Comparison of ENCODE assay signal across 7 mouse cellular contexts in the genomic region with DNA sequence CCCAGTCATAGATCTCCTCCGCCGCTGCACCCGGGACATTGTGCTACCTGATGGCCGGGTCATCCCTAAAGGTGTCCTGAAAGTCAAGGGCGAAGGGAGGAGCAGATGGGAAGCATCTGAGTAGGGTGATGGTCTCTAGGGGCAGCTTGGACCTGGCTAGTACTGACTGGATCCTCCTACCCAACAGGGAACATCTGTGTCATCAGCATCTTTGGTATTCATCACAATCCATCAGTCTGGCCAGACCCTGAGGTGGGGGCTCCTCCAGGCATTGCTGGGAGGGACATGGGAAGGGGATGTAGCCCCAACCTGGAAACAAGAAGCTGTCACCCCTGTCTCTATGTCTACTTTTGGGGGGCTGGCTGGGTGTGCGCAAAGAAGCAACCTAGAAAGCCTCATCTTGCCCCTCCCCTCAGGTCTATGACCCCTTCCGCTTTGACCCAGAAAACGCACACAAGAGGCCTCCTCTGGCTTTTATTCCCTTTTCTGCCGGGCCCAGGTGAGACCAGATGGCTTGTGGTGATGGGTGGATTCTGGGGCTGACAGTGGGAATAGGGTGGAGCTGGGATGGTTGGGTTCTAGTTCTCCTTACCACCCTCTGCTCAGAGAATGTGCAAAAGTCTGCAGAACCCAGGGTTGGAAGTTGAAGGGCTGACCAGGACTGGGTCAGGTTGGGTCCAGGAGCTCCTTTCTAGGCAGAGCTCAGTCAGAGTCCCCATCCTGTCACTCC. TPM values are rescaled to one million over a fixed set of nuclear protein-coding genes. Genes with fewer than 3 reads are reported as not detected.
DNase-seq lines count a peak whose midpoint lies in the region; ATAC-seq lines count a peak whose summit lies in the region.
"Not testable (repeated sequence)": the region's sequence is repeated elsewhere in the genome, so short reads cannot be mapped to it uniquely, and the experiment has no call there.

No protein-coding gene starts in this region.

- peak overlapping the region; percentile 35; the same call in 1 of the 2 replicates for H3K9ac ChIP-seq in embryonic facial prominence, embryonic 11.5 days (replicated peaks; ENCODE audit: low read length)
- H3K9ac ChIP-seq in forebrain, embryonic 16.5 days (replicated peaks; ENCODE audit: low read depth, low read length), result peak overlapping the region; percentile 69
- H3K9ac ChIP-seq in kidney, embryonic 15.5 days, result peak overlapping the region; percentile 39
- not testable (repeated sequence) for H3K9ac ChIP-seq in liver, embryonic 13.5 days
- H3K9ac ChIP-seq in neural tube, embryonic 15.5 days (replicated peaks), result peak overlapping the region; percentile 46

- DNase-seq in embryonic facial prominence, embryonic 11.5 days (ENCODE audit: low spot score); hindbrain, embryonic 10.5 days (ENCODE audit: low spot score); liver, embryonic 13.5 days; midbrain, embryonic 10.5 days (ENCODE audit: low spot score): not testable (repeated sequence)

- peak overlapping the region; percentile 29 for H3K4me2 ChIP-seq in embryonic facial prominence, embryonic 11.5 days (ENCODE audit: low read depth, low read length)
- H3K4me2 ChIP-seq in forebrain, embryonic 16.5 days (ENCODE audit: low read length), result peak overlapping the region; percentile 62
- peak overlapping the region; percentile 71 for H3K4me2 ChIP-seq in kidney, embryonic 15.5 days
- peak overlapping the region; percentile 57 for H3K4me2 ChIP-seq in liver, embryonic 13.5 days
- peak overlapping the region; percentile 74 for H3K4me2 ChIP-seq in neural tube, embryonic 15.5 days

- H3K9me3 ChIP-seq in embryonic facial prominence, embryonic 11.5 days (replicated peaks; ENCODE audit: control insufficient read depth, low read length); forebrain, embryonic 16.5 days (ENCODE audit: control insufficient read depth, low read length); hindbrain, embryonic 10.5 days; kidney, embryonic 15.5 days (replicated peaks); liver, embryonic 13.5 days (replicated peaks); midbrain, embryonic 10.5 days (replicated peaks); neural tube, embryonic 15.5 days (replicated peaks): not testable (repeated sequence)

- ATAC-seq in embryonic facial prominence, embryonic 11.5 days (replicated peaks; ENCODE audit: insufficient number of reproducible peaks, low FRiP score, low TSS enrichment, low read depth); kidney, embryonic 15.5 days (replicated peaks; ENCODE audit: low FRiP score); liver, embryonic 13.5 days (ENCODE audit: low read depth): not testable (repeated sequence)
- ATAC-seq in forebrain, embryonic 16.5 days, result peak; percentile 33; the same call in 1 of the 2 replicates
- ATAC-seq in neural tube, embryonic 15.5 days (ENCODE audit: low FRiP score), result peak; percentile 67

- not testable (repeated sequence) for H3K4me1 ChIP-seq in embryonic facial prominence, embryonic 11.5 days (ENCODE audit: control insufficient read depth, insufficient read depth, low read length); forebrain, embryonic 16.5 days (replicated peaks; ENCODE audit: control insufficient read depth, insufficient read depth, low read length); hindbrain, embryonic 10.5 days (replicated peaks); kidney, embryonic 15.5 days; liver, embryonic 13.5 days (replicated peaks); midbrain, embryonic 10.5 days; neural tube, embryonic 15.5 days

- H3K27me3 ChIP-seq in embryonic facial prominence, embryonic 11.5 days (ENCODE audit: control insufficient read depth, insufficient read depth, low read length); forebrain, embryonic 16.5 days (replicated peaks; ENCODE audit: control insufficient read depth, insufficient read depth, low read length); hindbrain, embryonic 10.5 days (ENCODE audit: insufficient read depth, poor library complexity, severe bottlenecking); kidney, embryonic 15.5 days; liver, embryonic 13.5 days; midbrain, embryonic 10.5 days (ENCODE audit: low read depth, poor library complexity, severe bottlenecking); neural tube, embryonic 15.5 days (replicated peaks): not testable (repeated sequence)

- H3K4me3 ChIP-seq in embryonic facial prominence, embryonic 11.5 days (ENCODE audit: low read depth, low read length), result peak overlapping the region; percentile 26
- H3K4me3 ChIP-seq in forebrain, embryonic 16.5 days (replicated peaks; ENCODE audit: low read length), result peak overlapping the region; percentile 45
- peak overlapping the region; percentile 52 for H3K4me3 ChIP-seq in hindbrain, embryonic 10.5 days
- peak overlapping the region; percentile 41 for H3K4me3 ChIP-seq in kidney, embryonic 15.5 days (replicated peaks)
- H3K4me3 ChIP-seq in liver, embryonic 13.5 days (replicated peaks), result peak overlapping the region; percentile 21; the same call in 1 of the 2 replicates
- peak overlapping the region; percentile 53 for H3K4me3 ChIP-seq in midbrain, embryonic 10.5 days
- peak overlapping the region; percentile 44 for H3K4me3 ChIP-seq in neural tube, embryonic 15.5 days (replicated peaks)

- not testable (repeated sequence) for H3K27ac ChIP-seq in embryonic facial prominence, embryonic 11.5 days (replicated peaks; ENCODE audit: low read depth, low read length); forebrain, embryonic 16.5 days (ENCODE audit: low read length); kidney, embryonic 15.5 days; liver, embryonic 13.5 days
- H3K27ac ChIP-seq in hindbrain, embryonic 10.5 days, result peak overlapping the region; percentile 78
- peak overlapping the region; percentile 68; the same call in 1 of the 2 replicates for H3K27ac ChIP-seq in midbrain, embryonic 10.5 days (replicated peaks)
- H3K27ac ChIP-seq in neural tube, embryonic 15.5 days (replicated peaks), result peak overlapping the region; percentile 68

- not testable (repeated sequence) for H3K36me3 ChIP-seq in embryonic facial prominence, embryonic 11.5 days (replicated peaks; ENCODE audit: control insufficient read depth, insufficient read depth, low read depth, low read length); forebrain, embryonic 16.5 days (ENCODE audit: control insufficient read depth, insufficient read depth); hindbrain, embryonic 10.5 days; kidney, embryonic 15.5 days; liver, embryonic 13.5 days; midbrain, embryonic 10.5 days; neural tube, embryonic 15.5 days

- WGBS in embryonic facial prominence, embryonic 11.5 days, result 88% methylated on average over 8 of the region's 9 CpGs
- WGBS in forebrain, embryonic 16.5 days, result 88% methylated on average over 9 of the region's 9 CpGs
- 91% methylated on average over 9 of the region's 9 CpGs for WGBS in hindbrain, embryonic 10.5 days
- WGBS in kidney, embryonic 15.5 days, result 88% methylated on average over 9 of the region's 9 CpGs
- WGBS in liver, embryonic 13.5 days (ENCODE audit: insufficient replicate concordance), result 70% methylated on average over 9 of the region's 9 CpGs
- 86% methylated on average over 9 of the region's 9 CpGs for WGBS in midbrain, embryonic 10.5 days
- 93% methylated on average over 9 of the region's 9 CpGs for WGBS in neural tube, embryonic 15.5 days

RNA-seq across cellular contexts. Expression of a gene that starts 13.3 kb away (rescaled TPM):
- polyA plus RNA-seq in embryonic facial prominence, embryonic 11.5 days (2014; fragmentation: Nextera tagmentation; extraction: Ambion mirVana), result not detected in 2 replicates
- polyA plus RNA-seq in forebrain, embryonic 16.5 days (2015; fragmentation: Nextera tagmentation; extraction: Ambion mirVana), result not detected in 2 replicates
- not detected in 2 replicates for polyA plus RNA-seq in hindbrain, embryonic 10.5 days (2016; fragmentation: Nextera tagmentation; extraction: Ambion mirVana)
- not detected in 2 replicates for polyA plus RNA-seq in kidney, embryonic 15.5 days (2015; fragmentation: Nextera tagmentation; extraction: Ambion mirVana)
- polyA plus RNA-seq in liver, embryonic 13.5 days (2015; fragmentation: Nextera tagmentation; extraction: Ambion mirVana), result not detected in 2 replicates
- polyA plus RNA-seq in midbrain, embryonic 10.5 days (2016; fragmentation: Nextera tagmentation; extraction: Ambion mirVana), result 0.42 TPM in 1 of 2 replicates, not detected in the other
- polyA plus RNA-seq in neural tube, embryonic 15.5 days (2015; fragmentation: Nextera tagmentation; extraction: Ambion mirVana), result 1.1 TPM in 1 of 2 replicates, not detected in the other

RNA-seq across cellular contexts. Expression of a gene that starts 24.3 kb away (rescaled TPM):
- polyA plus RNA-seq in embryonic facial prominence, embryonic 11.5 days (2014; fragmentation: Nextera tagmentation; extraction: Ambion mirVana), result not detected in 2 replicates
- polyA plus RNA-seq in forebrain, embryonic 16.5 days (2015; fragmentation: Nextera tagmentation; extraction: Ambion mirVana), result not detected in 2 replicates
- polyA plus RNA-seq in hindbrain, embryonic 10.5 days (2016; fragmentation: Nextera tagmentation; extraction: Ambion mirVana), result not detected in 2 replicates
- polyA plus RNA-seq in kidney, embryonic 15.5 days (2015; fragmentation: Nextera tagmentation; extraction: Ambion mirVana), result 0.12 TPM in 1 of 2 replicates, not detected in the other
- polyA plus RNA-seq in liver, embryonic 13.5 days (2015; fragmentation: Nextera tagmentation; extraction: Ambion mirVana), result not detected in 2 replicates
- not detected in 2 replicates for polyA plus RNA-seq in midbrain, embryonic 10.5 days (2016; fragmentation: Nextera tagmentation; extraction: Ambion mirVana)
- 0.10 and 1.3 TPM in 2 replicates for polyA plus RNA-seq in neural tube, embryonic 15.5 days (2015; fragmentation: Nextera tagmentation; extraction: Ambion mirVana)

RNA-seq across cellular contexts. Expression of a gene that starts 51.0 kb away (rescaled TPM):
- polyA plus RNA-seq in embryonic facial prominence, embryonic 11.5 days (2014; fragmentation: Nextera tagmentation; extraction: Ambion mirVana), result 0.27 TPM in 1 of 2 replicates, not detected in the other
- 1.7 and 2.2 TPM in 2 replicates for polyA plus RNA-seq in forebrain, embryonic 16.5 days (2015; fragmentation: Nextera tagmentation; extraction: Ambion mirVana)
- polyA plus RNA-seq in hindbrain, embryonic 10.5 days (2016; fragmentation: Nextera tagmentation; extraction: Ambion mirVana), result 2.3 and 3.8 TPM in 2 replicates
- polyA plus RNA-seq in kidney, embryonic 15.5 days (2015; fragmentation: Nextera tagmentation; extraction: Ambion mirVana), result 0.16 TPM in 1 of 2 replicates, not detected in the other
- polyA plus RNA-seq in liver, embryonic 13.5 days (2015; fragmentation: Nextera tagmentation; extraction: Ambion mirVana), result 2.7 and 3.5 TPM in 2 replicates
- 1.8 and 1.9 TPM in 2 replicates for polyA plus RNA-seq in midbrain, embryonic 10.5 days (2016; fragmentation: Nextera tagmentation; extraction: Ambion mirVana)
- polyA plus RNA-seq in neural tube, embryonic 15.5 days (2015; fragmentation: Nextera tagmentation; extraction: Ambion mirVana), result 1.4 and 1.5 TPM in 2 replicates
